Mouse (Mus musculus) kidney, adult 2 months (tissue): ENCODE data around the gene Pnck. TPM values are rescaled to one million over a fixed set of nuclear protein-coding genes. Genes with fewer than 3 reads are reported as not detected.

Experiments
- DNase-seq: peaks from one replicate; pipeline ENCODE4 v3.0.0; 2021
- H3K27ac ChIP-seq: fragments of 200-500 bp; 2 replicates; pipeline ENCODE4 v1.5.1; 2012; ENCODE audit warnings: low read depth, low read length, control low read depth, inconsistent platforms; ENCODE audit not compliant: insufficient read depth
- H3K27me3 ChIP-seq: fragments of 200-500 bp; replicated peaks from 2 replicates; pipeline ENCODE4 v1.6.1; 2012; ENCODE audit warnings: mild to moderate bottlenecking, moderate library complexity, low read length, inconsistent platforms; ENCODE audit not compliant: control insufficient read depth, insufficient read depth
- H3K36me3 ChIP-seq: fragments of 200-500 bp; 2 replicates; pipeline ENCODE4 v1.6.1; 2012; ENCODE audit warnings: mild to moderate bottlenecking, moderate library complexity, low read length, inconsistent platforms; ENCODE audit not compliant: control insufficient read depth, insufficient read depth
- H3K4me1 ChIP-seq: fragments of 200-500 bp; 2 replicates; pipeline ENCODE4 v1.6.1; 2011; ENCODE audit warnings: low read length; ENCODE audit not compliant: control insufficient read depth, insufficient read depth
- H3K4me3 ChIP-seq: fragments of 200-500 bp; 2 replicates; pipeline ENCODE4 v1.5.1; 2011; ENCODE audit warnings: mild to moderate bottlenecking, low read depth, low read length, control low read depth; ENCODE audit not compliant: insufficient read depth
- CTCF ChIP-seq: fragments of 200-500 bp; conservative IDR thresholded peaks from 2 replicates; pipeline ENCODE4 v1.5.1; 2011; ENCODE audit warnings: low read depth, mild to moderate bottlenecking, control low read depth, low read length, moderate library complexity, mixed read lengths; ENCODE audit not compliant: insufficient read depth, insufficient read length
- POLR2A ChIP-seq: fragments of 200-500 bp; IDR thresholded peaks from one replicate; pipeline ENCODE4 v1.6.1; 2011; ENCODE audit warnings: low read depth, low read length, control low read depth
- WGBS: fragments of 180-500 bp; shearing (Covaris S2); methylation state at CpG from one replicate; pipeline ENCODE4 v1.1.7; 2018; 5-methylcytosine and 5-hydroxymethylcytosine counted together
- polyA plus RNA-seq: library from polyadenylated mRNA; depleted of rRNA; stranded (reverse); fragments of >200 nt; gene quantifications from 2 replicates; pipeline ENCODE4 v1.2.3, GENCODE M21; 2012; rRNA removed

Gene Pnck
- polyA plus RNA-seq = 1.3 and 2.3 TPM in 2 replicates

GRCm38 (mm10) chrX:73659575-73660283 is at the start of gene Pnck:
TSS of gene Pnck (minus strand) at chrX:73660117.
- no peaks in the 10 kb centered on the region for H3K4me1 ChIP-seq
- no peaks in the 10 kb centered on the region for H3K27me3 ChIP-seq
- H3K27ac ChIP-seq = no peak within 1 kb of the TSS
- TF ChIP-seq POLR2A (no peak), CTCF (no peak)
- WGBS = 5% methylated on average over 47 of the region's 57 CpGs
- peak within 1 kb of the TSS; percentile 29; the same call in 1 of the 2 replicates for H3K4me3 ChIP-seq
- H3K36me3 ChIP-seq = no peaks in the 10 kb centered on the region
- DNase-seq = no peak

DNA sequence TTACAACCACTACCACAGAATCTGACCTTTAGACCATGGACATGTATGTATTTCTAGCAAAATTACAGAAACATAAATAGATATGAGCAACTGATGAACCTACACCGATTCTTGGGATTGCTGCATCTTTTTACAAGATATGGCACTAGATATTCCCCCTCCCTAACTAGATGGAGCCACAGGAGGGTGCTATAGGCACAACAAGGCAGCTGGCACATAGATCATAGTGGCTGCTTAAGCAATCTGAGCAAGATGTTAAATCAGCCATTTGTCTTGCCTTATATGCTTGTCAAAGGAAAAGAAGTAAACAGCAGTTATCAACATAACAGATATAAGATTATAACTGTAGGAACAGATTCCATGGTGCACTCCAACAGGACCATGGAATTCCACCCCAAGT is 40.6 kb upstream of the Pnck start:
- H3K27ac ChIP-seq = no peak overlapping the region
- no peak overlapping the region for H3K4me3 ChIP-seq
- no peaks in the 10 kb centered on the region for H3K27me3 ChIP-seq
- H3K36me3 ChIP-seq = no peaks in the 10 kb centered on the region
- TF ChIP-seq POLR2A (no peak), CTCF (peak; percentile 26; the same call in 1 of the 2 replicates)
- H3K4me1 ChIP-seq = no peaks in the 10 kb centered on the region
- DNase-seq = no peak
- 68% methylated on average over 1 of the region's 1 CpGs for WGBS

GRCm38 (mm10) chrX:73690917-73691629 is 31.2 kb upstream of the Pnck start:
- peak; percentile 63 for DNase-seq
- 47% methylated on average over 5 of the region's 5 CpGs for WGBS

GRCm38 (mm10) chrX:73685629-73686028 is 25.7 kb upstream of the Pnck start:
- WGBS = 25% methylated on average over 3 of the region's 3 CpGs
- Histone ChIP-seq H3K4me3 (no peak overlapping the region), H3K27me3 (no peaks in the 10 kb centered on the region), H3K27ac (peak overlapping the region; percentile 99), H3K4me1 (peaks cover 20% of the 10 kb centered on the region), H3K36me3 (no peaks in the 10 kb centered on the region; the same call in none of the 2 replicates)
- peak; percentile 83 for DNase-seq
- no peak for TF ChIP-seq POLR2A
- no peak for TF ChIP-seq CTCF

More at GRCm38 (mm10) chrX:73690917-73691629, 31.2 kb upstream of the Pnck start:
- TF ChIP-seq CTCF (peak; percentile 72), POLR2A (no peak)
- Histone ChIP-seq H3K27me3 (no peaks in the 10 kb centered on the region), H3K4me1 (peaks cover 9% of the 10 kb centered on the region), H3K36me3 (no peaks in the 10 kb centered on the region; the same call in 1 of the 2 replicates), H3K4me3 (no peak overlapping the region), H3K27ac (no peak overlapping the region)

DNA sequence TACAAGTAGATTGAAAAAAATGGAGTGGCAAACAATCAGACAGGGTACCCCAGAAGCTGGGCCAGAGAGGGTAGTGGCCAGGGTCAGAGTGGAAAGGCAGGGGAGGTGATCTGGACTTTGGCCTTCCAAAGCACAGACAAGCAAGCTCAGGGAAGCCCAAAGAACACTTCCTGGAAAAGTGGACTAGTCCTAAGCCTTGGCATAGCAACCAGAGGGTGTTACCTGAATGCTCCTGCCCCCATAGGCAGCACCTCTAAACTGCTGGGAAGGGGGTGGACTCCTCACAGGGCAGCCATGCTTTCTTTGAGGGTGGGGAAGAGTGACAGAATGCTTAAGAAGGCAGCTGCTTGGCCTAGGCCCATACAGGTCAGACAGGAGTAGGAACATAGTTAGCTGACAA is 25.1 kb upstream of the Pnck start:
- H3K4me3 ChIP-seq = no peak overlapping the region
- no peaks in the 10 kb centered on the region for H3K27me3 ChIP-seq
- TF ChIP-seq POLR2A (no peak), CTCF (no peak)
- H3K36me3 ChIP-seq = no peaks in the 10 kb centered on the region; the same call in none of the 2 replicates
- H3K27ac ChIP-seq = peak overlapping the region; percentile 99
- peaks cover 20% of the 10 kb centered on the region for H3K4me1 ChIP-seq
- DNase-seq = peak; percentile 76

- no peak for DNase-seq
- H3K4me1 ChIP-seq = peaks cover 20% of the 10 kb centered on the region
- no peaks in the 10 kb centered on the region; the same call in none of the 2 replicates for H3K36me3 ChIP-seq
- no peak overlapping the region for H3K27ac ChIP-seq
- no peak overlapping the region for H3K4me3 ChIP-seq
- 97% methylated on average over 2 of the region's 2 CpGs for WGBS
- no peaks in the 10 kb centered on the region for H3K27me3 ChIP-seq
- TF ChIP-seq CTCF (no peak), POLR2A (no peak)
These were observed 24.2 kb upstream of the Pnck start for GRCm38 (mm10) chrX:73684156-73684555.

GRCm38 (mm10) chrX:73676668-73677067 is 16.8 kb upstream of the Pnck start:
- WGBS = 76% methylated on average over 4 of the region's 4 CpGs
- TF ChIP-seq CTCF (no peak), POLR2A (no peak)
- Histone ChIP-seq H3K4me1 (peaks cover 8% of the 10 kb centered on the region; the same call in 1 of the 2 replicates), H3K27me3 (no peaks in the 10 kb centered on the region), H3K27ac (no peak overlapping the region), H3K4me3 (no peak overlapping the region), H3K36me3 (no peaks in the 10 kb centered on the region; the same call in 1 of the 2 replicates)
- DNase-seq = no peak
